Mouse (Mus musculus): ENCODE measurements around the gene Tmsb10. TPM values are rescaled to one million over a fixed set of nuclear protein-coding genes. Genes with fewer than 3 reads are reported as not detected.

Tmsb10 gene
- polyA plus RNA-seq (2015; fragmentation: Nextera tagmentation; extraction: Ambion mirVana) = 2,490 and 2,753 TPM in 2 replicates

DNA sequence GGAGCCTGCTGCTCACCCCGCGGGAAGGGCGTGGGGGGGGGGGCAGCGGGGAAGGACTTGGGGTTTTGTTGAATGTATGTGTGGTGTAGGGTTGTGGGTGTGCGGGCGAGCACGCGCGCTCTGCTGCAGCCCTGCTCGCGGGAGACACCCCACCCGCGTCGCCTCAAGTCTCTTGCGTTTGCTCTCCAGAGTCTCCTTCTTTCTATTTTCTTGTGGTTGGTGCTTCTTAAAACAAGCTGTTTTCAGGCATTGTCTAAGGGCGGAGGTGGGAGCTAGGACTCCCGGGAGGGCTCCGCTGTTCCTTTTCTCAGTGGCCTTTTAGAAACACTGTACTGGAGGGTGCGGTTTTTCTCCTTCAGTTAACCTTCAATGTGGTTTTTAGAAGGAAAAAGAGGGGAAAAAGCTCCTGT, at the start of gene Tmsb10:
Gene Tmsb10 (minus strand): TSS at position 87 of the 410 bp plus-strand sequence.
- DNase-seq (ENCODE audit: low spot score) = no peak

DNA sequence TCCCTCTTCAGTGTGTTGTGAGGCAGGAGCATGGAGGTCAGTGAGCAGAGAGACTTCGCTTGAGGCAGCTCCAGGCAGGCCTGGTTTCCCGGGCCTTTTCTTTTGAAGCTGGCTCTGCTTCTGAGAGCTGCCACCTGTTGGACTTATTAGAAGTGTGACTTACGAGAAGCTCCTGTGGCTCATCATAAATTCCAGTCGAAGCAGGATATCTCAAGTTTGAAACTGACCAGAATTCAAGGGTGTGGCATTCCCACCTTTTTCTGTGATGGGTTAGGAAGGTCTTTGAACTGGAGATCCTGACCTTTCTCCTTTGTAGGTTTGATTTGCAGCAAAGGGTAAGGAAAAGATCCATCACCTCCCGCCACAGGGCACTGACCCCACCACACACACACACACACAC, 45.1 kb upstream of the Tmsb10 start:
- no peak for DNase-seq (ENCODE audit: low spot score)

DNA sequence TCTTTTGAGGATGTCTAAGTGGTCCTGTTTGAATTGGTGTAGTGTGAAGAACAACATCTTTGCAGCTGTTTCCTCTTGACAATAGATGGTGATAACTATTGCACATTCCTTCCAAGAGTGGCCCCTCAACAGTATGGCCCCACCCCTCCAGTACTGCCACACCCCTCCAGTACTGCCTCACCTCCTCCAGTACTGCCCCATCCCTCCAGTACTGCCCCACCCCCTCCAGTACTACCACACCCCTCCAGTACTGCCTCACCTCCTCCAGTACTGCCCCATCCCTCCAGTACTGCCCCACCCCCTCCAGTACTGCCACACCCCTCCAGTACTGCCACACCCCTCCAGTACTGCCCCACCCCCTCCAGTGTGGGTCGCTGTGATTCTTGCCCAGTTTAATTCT, 43.8 kb upstream of the Tmsb10 start:
- no peak for DNase-seq (ENCODE audit: low spot score)

DNA sequence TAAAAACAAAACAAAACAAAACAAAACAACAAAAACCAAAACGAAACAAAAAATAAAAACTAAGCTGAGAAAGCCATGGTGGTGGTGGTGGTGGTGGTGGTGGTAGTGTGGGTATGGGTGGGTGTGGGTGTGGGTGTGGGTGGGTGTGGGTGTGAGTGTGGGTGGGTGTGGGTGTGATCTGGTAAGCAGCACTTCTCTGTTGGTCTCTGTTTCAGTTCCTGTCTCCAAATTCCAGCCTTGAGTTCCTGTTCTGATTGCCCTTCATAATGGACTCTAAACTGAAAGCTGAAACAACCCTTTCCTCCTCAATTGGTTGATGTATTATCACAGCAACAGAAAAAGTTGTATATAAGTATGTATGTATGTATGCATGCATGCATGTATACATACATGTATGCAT, 40.3 kb upstream of the Tmsb10 start:
- DNase-seq (ENCODE audit: low spot score) = no peak

- peak; percentile 60 for DNase-seq (ENCODE audit: low spot score)
These were observed 35.1 kb upstream of the Tmsb10 start for GRCm38 (mm10) chr6:72993688-72994082.

DNA sequence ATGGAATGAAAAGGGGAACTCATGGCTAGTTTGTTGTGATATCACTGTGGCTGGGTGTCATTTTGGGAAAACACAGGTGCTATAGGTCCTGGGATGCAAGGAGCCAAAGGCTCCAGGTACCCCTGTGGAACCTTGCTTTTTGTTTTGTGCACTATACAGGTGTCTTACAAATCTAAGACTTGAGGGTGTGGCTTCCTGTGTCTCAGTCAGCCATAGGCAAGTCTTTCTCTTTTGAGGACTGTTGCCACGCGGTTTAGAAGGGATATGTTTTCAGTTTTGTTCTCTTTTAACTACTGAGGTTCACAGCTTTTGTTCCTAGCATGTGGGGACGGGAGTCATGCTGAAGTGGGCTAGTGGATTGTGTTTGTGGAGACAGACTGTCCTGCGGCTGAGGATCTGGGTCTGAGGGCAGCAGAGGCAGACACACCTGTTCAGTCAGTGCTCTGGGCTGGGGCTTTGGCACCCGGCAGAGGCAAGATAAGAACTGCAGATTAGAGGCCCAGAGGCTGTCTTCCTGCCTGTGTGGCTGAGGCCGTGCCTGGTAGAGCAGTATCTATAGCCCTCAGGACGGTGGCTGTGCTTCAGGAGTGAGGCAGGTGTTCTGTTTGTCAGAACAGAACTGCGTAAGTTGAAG, 34.6 kb upstream of the Tmsb10 start:
- DNase-seq (ENCODE audit: low spot score) = peak; percentile 86

- DNase-seq (ENCODE audit: low spot score) = no peak
These were observed 31.7 kb upstream of the Tmsb10 start for GRCm38 (mm10) chr6:72990206-72990605.

DNA sequence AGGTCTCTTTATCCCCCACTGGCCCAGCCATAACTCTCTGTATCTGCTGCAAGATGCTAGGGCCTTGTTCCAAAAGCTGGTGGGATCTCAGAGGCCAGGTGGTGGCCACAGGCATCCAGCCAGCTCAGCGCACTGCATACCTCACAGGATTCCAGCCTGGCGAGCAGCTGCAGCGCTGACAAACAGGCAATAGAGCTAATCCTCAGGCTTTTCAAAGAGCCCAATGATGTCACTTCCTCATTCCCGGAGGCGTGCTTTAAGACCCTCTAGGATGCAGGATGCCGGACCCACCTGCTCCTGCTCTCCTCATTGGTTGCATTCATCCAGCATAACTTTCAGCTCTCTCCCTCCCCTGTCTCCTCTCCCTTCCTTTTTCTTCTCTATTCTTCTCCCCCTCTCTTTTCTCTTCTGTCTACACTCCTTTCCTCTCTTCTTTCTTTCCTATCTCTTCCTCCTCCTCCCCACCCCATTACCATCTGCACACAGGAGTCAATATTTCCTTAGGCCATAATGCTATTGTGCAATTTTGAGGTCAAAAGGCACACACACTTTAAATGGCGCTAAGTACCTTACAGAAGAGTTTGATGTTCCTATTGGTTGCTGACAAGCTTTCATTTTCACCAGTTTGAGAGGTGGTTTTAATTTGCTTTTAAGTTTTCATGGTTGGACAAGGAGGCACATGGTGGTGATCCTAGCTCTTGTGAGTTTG, 30.6 kb upstream of the Tmsb10 start:
- no peak for DNase-seq (ENCODE audit: low spot score)

DNA sequence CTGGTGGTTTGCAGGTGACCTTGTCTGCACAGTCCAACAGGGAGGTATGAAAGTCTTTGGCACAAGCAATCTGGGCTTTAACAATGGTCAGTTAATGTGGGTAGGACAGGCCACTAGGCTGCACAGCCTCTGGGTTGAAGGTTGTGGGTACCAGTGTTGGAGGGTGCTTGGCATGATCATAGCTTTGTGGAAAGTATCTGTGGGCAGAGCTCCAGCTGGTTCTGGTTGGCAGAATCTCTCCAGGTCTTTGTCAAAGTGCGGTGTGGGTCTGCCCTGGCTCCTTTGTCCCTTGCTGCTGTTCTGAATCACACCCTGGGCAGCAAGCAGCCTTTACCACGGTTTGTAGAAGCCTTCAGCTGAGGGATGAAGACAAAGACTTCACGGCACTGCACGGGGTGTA, 24.0 kb upstream of the Tmsb10 start:
- no peak for DNase-seq (ENCODE audit: low spot score)

- DNase-seq (ENCODE audit: low spot score) = peak; percentile 44
These were observed 23.3 kb upstream of the Tmsb10 start for GRCm38 (mm10) chr6:72981851-72982250.

DNA sequence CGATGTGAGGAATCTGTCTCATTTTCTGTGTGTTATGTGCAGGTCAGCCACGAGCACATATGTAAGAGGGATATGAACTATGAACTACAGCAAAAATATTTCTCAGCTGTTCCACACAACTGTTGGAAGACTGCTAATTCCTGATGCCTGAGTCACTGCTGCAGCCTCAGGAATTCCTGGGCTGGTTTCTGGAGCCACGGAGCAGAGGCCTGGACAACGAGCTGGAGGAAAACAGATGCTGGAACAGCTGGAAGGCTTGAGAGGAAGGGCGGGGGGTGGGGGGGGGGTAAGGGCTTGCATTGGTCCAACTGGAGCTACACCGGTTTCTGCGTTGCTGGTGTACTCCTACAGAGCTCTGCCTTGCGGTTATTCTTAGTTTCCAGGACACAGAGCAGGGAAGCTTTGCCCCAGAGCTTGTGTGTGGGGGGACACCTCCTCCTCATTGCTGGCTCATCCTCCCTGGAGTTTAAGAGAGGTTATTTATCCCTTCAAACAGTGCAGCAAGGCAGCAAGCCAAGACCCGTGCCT, 22.6 kb upstream of the Tmsb10 start:
- DNase-seq (ENCODE audit: low spot score) = no peak

DNA sequence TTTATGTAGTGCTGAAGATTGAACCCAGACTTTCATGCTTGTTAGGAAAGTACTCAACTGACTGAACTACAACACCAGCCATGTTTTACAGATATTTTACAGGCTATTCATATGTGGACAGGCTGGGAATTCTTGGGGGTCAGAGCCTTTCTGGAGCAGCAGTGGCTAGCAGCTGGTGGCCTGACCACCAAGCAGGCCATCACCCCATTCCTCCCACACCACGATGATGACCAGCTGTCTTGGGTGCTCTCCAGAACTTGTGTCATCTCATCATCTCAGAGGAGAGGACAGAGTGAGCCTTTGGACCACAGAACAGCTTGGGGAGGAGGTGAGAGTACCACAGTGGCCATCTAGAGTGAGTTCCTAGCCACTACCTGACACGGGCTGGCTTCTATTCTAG, 18.3 kb upstream of the Tmsb10 start:
- DNase-seq (ENCODE audit: low spot score) = no peak

GRCm38 (mm10) chr6:72971074-72971473, 12.5 kb upstream of the Tmsb10 start:
- DNase-seq (ENCODE audit: low spot score) = no peak

DNA sequence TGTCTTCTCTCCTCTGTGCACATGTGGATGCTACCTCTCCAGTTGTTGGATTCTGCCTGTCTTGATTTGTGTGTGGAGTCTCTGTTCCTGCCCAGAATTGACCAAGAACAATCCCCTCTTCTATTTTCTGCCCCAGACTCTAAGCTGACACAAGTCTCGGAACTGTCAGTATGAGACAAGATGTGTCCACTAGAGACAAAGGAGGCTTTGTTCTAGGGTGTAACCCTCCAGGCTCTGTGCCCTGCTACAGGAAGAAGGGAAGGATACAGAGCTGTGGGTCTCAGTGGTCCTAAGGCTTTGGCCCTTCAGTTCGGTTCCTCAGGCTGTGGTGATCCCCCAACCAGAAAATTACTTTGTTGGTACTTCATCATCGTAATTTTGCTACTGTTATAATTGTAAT, 11.2 kb upstream of the Tmsb10 start:
- no peak for DNase-seq (ENCODE audit: low spot score)

DNA sequence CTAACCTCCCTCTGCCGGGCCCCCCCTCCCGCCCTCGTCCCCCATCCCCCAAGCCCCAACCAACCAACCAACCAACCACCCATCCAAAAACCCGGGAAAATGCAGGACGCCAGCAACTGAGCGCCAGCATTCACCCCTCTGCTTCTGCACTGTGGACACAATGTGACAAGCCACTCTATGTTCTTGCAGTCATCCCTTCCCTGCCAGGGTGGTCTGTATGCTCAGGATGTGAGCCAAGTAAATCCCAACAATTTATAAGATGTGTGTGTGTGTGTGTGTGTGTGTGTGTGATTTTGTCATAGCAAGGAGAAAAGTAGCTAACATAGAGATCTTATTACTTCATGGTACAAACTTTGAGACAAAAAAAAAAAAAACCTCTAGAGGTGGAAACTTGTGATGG, 6.7 kb upstream of the Tmsb10 start:
- no peak for DNase-seq (ENCODE audit: low spot score)

DNA sequence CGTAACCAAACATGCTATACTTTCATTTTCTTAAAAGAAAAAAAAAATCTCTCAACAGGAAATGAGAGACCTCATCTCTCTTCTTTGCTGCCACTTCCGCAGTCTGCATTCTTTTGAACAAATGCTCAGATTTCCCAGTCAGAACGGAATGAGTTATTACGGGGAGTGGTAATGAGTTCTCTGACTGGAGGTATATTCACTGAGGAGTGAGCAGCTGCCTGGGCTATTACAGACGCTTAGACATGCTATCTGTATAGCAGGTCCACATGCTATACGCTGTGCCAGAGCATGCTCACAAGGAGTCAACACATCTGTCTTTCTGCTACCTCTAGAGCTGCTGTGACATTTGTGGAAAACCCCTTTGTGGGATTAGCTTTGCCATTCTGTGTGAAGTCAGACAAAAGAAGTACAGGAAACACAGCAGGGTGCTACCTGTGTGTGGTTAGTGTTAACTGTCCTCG, 3.8 kb upstream of the Tmsb10 start:
- peak; percentile 78 for DNase-seq (ENCODE audit: low spot score)

GRCm38 (mm10) chr6:72961603-72962002, 3.1 kb upstream of the Tmsb10 start:
- no peak for DNase-seq (ENCODE audit: low spot score)

DNA sequence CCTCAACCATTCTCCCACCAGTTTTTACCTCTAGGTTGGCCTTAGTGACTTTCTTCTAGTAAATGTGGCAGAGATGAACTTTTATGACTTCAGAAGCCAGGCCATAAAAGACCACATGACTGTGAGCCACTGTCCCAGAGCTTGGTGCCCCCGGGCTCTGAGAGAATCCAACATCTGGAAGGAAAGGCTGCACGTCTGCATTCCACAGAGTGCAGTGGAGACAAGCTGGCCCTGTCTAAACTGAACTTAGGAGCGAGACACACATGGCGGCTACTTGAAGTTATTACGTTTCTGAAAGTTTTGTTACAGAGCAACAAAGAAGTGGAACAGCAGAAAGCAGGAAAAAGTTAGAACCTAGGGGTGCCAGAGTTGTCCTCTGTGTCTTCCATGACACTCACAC, 2.1 kb upstream of the Tmsb10 start:
- DNase-seq (ENCODE audit: low spot score) = no peak

DNA sequence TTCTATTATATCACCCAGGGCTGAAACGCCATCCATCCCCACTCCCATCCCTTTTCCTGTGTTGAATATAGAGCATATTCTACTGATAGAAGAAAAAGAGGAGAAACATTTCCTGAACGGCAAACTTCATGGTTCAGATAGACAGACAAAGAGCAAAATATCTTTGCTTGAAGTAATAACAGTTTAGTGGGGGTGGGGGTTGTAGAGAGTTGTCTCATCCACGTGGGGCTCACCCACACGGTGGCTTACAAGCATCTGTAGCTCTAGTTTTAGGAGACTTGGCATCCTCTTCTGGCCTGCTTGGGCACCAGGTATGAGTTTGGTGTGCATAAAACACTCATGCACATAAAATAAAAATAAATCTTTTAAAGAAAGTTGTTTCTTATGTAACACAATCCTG, 627 bp upstream of the Tmsb10 start:
- DNase-seq (ENCODE audit: low spot score) = peak; percentile 14

- DNase-seq (ENCODE audit: low spot score) = peak; percentile 91
These were observed 589 bp downstream of the Tmsb10 start for GRCm38 (mm10) chr6:72957676-72958641.

- DNase-seq (ENCODE audit: low spot score) = no peak
These were observed 1.5 kb downstream of the Tmsb10 start for GRCm38 (mm10) chr6:72957093-72957435.
